Mouse (Mus musculus) bone marrow, adult 2 months (tissue): Measurements from ENCODE around the gene Uvrag.

Source experiments
- CTCF ChIP-seq: fragments of 200-500 bp; IDR thresholded peaks from 2 replicates; pipeline ENCODE4 v1.5.1; 2011; ENCODE audit warnings: low read length, control low read depth; ENCODE audit not compliant: control insufficient read depth, insufficient read depth
- POLR2A ChIP-seq: fragments of 200-500 bp; IDR thresholded peaks from 2 replicates; pipeline ENCODE4 v1.6.1; 2011; ENCODE audit warnings: low read depth, mild to moderate bottlenecking, control low read depth, low read length, borderline replicate concordance; ENCODE audit not compliant: control insufficient read depth

- no peak for TF ChIP-seq CTCF
- no peak for TF ChIP-seq POLR2A
These were observed 203.7 kb downstream of the Uvrag start for GRCm38 (mm10) chr7:98937079-98937813.
